8 mouse cellular contexts compared by ENCODE assay signal in the genomic region with DNA sequence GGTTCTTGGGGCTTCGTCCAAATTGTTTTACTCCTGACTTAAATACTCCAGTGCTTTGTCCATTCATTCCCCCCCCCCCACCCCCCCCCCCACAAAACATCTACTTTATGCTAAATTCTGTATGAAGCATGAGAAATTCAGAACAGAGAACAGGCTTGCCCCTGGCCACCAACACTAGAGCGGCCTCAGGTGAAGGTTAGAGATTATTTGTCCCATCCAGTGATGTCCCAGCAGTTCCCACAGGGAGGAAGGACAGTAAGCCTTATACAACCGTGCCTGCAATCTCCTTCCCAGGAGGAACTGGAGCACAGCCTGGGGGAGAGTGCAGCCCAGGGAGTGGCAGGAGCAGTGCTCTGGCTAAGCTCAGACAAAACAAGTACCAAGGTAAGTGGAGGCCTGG. TPM values are rescaled to one million over a fixed set of nuclear protein-coding genes. Genes with fewer than 3 reads are reported as not detected.
DNase-seq lines count a peak whose midpoint lies in the region; ATAC-seq and TF ChIP-seq lines count a peak whose summit lies in the region.

TSS of gene Naa80 (plus strand) at position 301 of the 400 bp plus-strand sequence.

- no peaks in the 10 kb centered on the region for H3K9me3 ChIP-seq in forebrain, postnatal 0 days (ENCODE audit: low read length)
- H3K9me3 ChIP-seq in hindbrain, embryonic 15.5 days = no peaks in the 10 kb centered on the region
- H3K9me3 ChIP-seq in midbrain, embryonic 12.5 days = no peaks in the 10 kb centered on the region

- 79% methylated on average over 3 of the region's 3 CpGs for WGBS in forebrain, postnatal 0 days
- WGBS in hindbrain, embryonic 15.5 days = 92% methylated on average over 3 of the region's 3 CpGs
- WGBS in midbrain, embryonic 12.5 days = 77% methylated on average over 3 of the region's 3 CpGs

- H3K27ac ChIP-seq in forebrain, postnatal 0 days (ENCODE audit: low read depth, low read length) = peak within 1 kb of the TSS; percentile 35; the same call in 1 of the 2 replicates
- H3K27ac ChIP-seq in hindbrain, embryonic 15.5 days (replicated peaks) = no peak within 1 kb of the TSS
- no peak within 1 kb of the TSS for H3K27ac ChIP-seq in midbrain, embryonic 12.5 days (replicated peaks)

- H3K4me3 ChIP-seq in forebrain, postnatal 0 days (ENCODE audit: low read depth, low read length) = no peak within 1 kb of the TSS
- H3K4me3 ChIP-seq in hindbrain, embryonic 15.5 days = no peak within 1 kb of the TSS
- no peak within 1 kb of the TSS for H3K4me3 ChIP-seq in midbrain, embryonic 12.5 days

- H3K9ac ChIP-seq in forebrain, postnatal 0 days = 0 out of 2 replicates have a peak within 1 kb of the TSS, but pooled peaks have one; percentile 14
- H3K9ac ChIP-seq in hindbrain, embryonic 15.5 days = no peak within 1 kb of the TSS
- no peak within 1 kb of the TSS; the same call in 1 of the 2 replicates for H3K9ac ChIP-seq in midbrain, embryonic 12.5 days (replicated peaks)

- H3K36me3 ChIP-seq in forebrain, postnatal 0 days (ENCODE audit: insufficient read depth) = peaks cover 14% of the 10 kb centered on the region
- peaks cover 12% of the 10 kb centered on the region for H3K36me3 ChIP-seq in hindbrain, embryonic 15.5 days
- H3K36me3 ChIP-seq in midbrain, embryonic 12.5 days = peaks cover 26% of the 10 kb centered on the region

- H3K27me3 ChIP-seq in forebrain, postnatal 0 days (ENCODE audit: insufficient read depth, low read length) = no peaks in the 10 kb centered on the region
- no peaks in the 10 kb centered on the region for H3K27me3 ChIP-seq in hindbrain, embryonic 15.5 days
- no peaks in the 10 kb centered on the region for H3K27me3 ChIP-seq in midbrain, embryonic 12.5 days

- DNase-seq in layer of hippocampus, adult 18-20 months (ENCODE audit: low spot score in 2 of 2) = no peak
- no peak for DNase-seq in layer of hippocampus, adult 11-12 months (ENCODE audit: low spot score)
- DNase-seq in adrenal gland, adult 8-10 months = no peak
- DNase-seq in forebrain, postnatal 0 days = no peak
- no peak for DNase-seq in right cerebral cortex, adult 2 months (ENCODE audit: low spot score in 2 of 2)
- no peak for DNase-seq in c-Kit-positive CD71-positive TER-119-positive erythroid progenitor cells, embryonic 14.5 days (ENCODE audit: low spot score)

- peaks cover 6% of the 10 kb centered on the region; the same call in 1 of the 2 replicates for H3K4me1 ChIP-seq in forebrain, postnatal 0 days (ENCODE audit: insufficient read depth)
- peaks cover 31% of the 10 kb centered on the region for H3K4me1 ChIP-seq in hindbrain, embryonic 15.5 days (replicated peaks)
- peaks cover 38% of the 10 kb centered on the region for H3K4me1 ChIP-seq in midbrain, embryonic 12.5 days

- no peak for ATAC-seq in forebrain, postnatal 0 days
- no peak for ATAC-seq in hindbrain, embryonic 15.5 days (ENCODE audit: low FRiP score, low read depth)
- no peak for ATAC-seq in midbrain, embryonic 12.5 days (ENCODE audit: low FRiP score, low read depth)

- 0 out of 2 replicates have a peak within 1 kb of the TSS, but pooled peaks have one; percentile 83 for H3K4me2 ChIP-seq in forebrain, postnatal 0 days (ENCODE audit: low read depth)
- H3K4me2 ChIP-seq in hindbrain, embryonic 15.5 days = peak within 1 kb of the TSS; percentile 92; the same call in 1 of the 2 replicates
- H3K4me2 ChIP-seq in midbrain, embryonic 12.5 days (replicated peaks) = no peak within 1 kb of the TSS

- TF ChIP-seq CTCF in forebrain, postnatal 0 days (IDR thresholded peaks at IDR 0.05; ENCODE audit: low read depth) = no peak

RNA-seq across cellular contexts. Expression of gene Naa80, which starts in this region (rescaled TPM):
- 10 to 100 TPM; 10.7 to 13.5 TPM for total RNA-seq in layer of hippocampus, adult 18-20 months (2021)
- 10 to 100 TPM; 15.3 to 20.1 (median 17.0) TPM for total RNA-seq in adrenal gland, adult 8-10 months (2022)
- 15.8 and 27.0 TPM in 2 replicates for total RNA-seq in forebrain, postnatal 0 days (2014; rRNA removed)
- 18.8 and 21.3 TPM in 2 replicates for polyA plus RNA-seq in forebrain, postnatal 0 days (2015; fragmentation: Nextera tagmentation; extraction: Ambion mirVana)
- 17.6 and 19.5 TPM in 2 replicates for polyA plus RNA-seq in hindbrain, embryonic 15.5 days (2015; fragmentation: Nextera tagmentation; extraction: Ambion mirVana)
- 14.5 and 14.7 TPM in 2 replicates for polyA plus RNA-seq in midbrain, embryonic 12.5 days (2016; fragmentation: Nextera tagmentation; extraction: Ambion mirVana)
